Mouse (Mus musculus) mature B cell (primary cell): ENCODE measurements around the gene Gm21866.
"Not testable (repeated sequence)": the region's sequence is repeated elsewhere in the genome, so short reads cannot be mapped to it uniquely, and the experiment has no call there.

ENCODE experiments used
- in situ Hi-C: fragments of 300-500 bp; cut with MboI; formaldehyde crosslinking; loops from 2 replicates; pipeline ENCODE4 v1.14.3; 2019

The Gm21866 gene

DNA sequence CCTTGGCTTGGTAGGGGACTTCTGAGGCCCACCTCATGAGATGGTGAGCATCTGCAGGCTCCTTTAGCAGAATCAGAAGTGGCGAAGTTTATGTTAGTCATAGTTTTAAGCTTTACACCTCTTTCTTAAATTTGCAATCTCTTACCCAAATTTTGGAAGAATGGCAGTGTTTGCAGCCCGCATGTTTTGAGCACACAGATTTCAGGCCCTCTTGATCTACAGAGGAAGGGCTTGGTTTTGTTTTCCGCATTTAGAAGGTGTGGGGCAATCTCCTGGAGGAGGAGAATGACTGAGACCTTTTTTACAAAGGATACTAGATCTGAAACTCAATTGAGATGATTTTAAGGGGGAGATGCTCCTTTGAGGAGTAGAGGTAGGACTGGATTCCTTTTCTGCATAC is at the start of gene Gm21866:
Gene Gm21866 (minus strand): TSS at position 101 of the 400 bp plus-strand sequence.
- in situ Hi-C loops: not testable (repeated sequence)

- in situ Hi-C loops: not testable (repeated sequence)
Measured at GRCm38 (mm10) chrY:13493726-13494125, 28.3 kb upstream of the Gm21866 start, which contains the start of gene Gm20773. Gene Gm20773, plus strand, starts transcription at chrY:13494026.
